Mouse (Mus musculus) MEL (cell line): ENCODE results near the gene Elk4. TPM values are rescaled to one million over a fixed set of nuclear protein-coding genes. Genes with fewer than 3 reads are reported as not detected.

ENCODE experiments used
- DNase-seq: peaks from one replicate; pipeline ENCODE4 v3.0.0; 2011; ENCODE audit warnings: low read depth, low spot score
- H3K27ac ChIP-seq: 2 replicates; pipeline ENCODE4 v1.5.1; 2012; ENCODE audit warnings: low read depth, mild to moderate bottlenecking, control low read depth, low read length, moderate library complexity; ENCODE audit not compliant: control insufficient read depth
- H3K27me3 ChIP-seq, 2 experiments: fragments of 150-350 bp in 1 of 2; sonication (generic) in 1 of 2; 2 replicates each; pipeline ENCODE4 v1.6.1; 2012; ENCODE audit warnings: low read length in 2 of 2, mild to moderate bottlenecking in 2 of 2, improper control_type of control experiment in 1 of 2, moderate library complexity in 1 of 2; ENCODE audit not compliant: insufficient read depth in 2 of 2, control insufficient read depth in 1 of 2
- H3K36me3 ChIP-seq, 2 experiments: 2 replicates each; pipeline ENCODE4 v1.6.1; 2012 to 2014; ENCODE audit warnings: low read length in 2 of 2, improper control_type of control experiment in 1 of 2, inconsistent platforms in 1 of 2, mild to moderate bottlenecking in 1 of 2; ENCODE audit not compliant: insufficient read depth in 2 of 2, control insufficient read depth in 1 of 2
- H3K4me1 ChIP-seq, 2 experiments: fragments of 150-350 bp in 1 of 2; sonication (generic) in 1 of 2; 2 replicates each; pipeline ENCODE4 v1.6.1; 2012; ENCODE audit warnings: low read length in 2 of 2, improper control_type of control experiment in 1 of 2, mild to moderate bottlenecking in 1 of 2; ENCODE audit not compliant: insufficient read depth in 2 of 2, control insufficient read depth in 1 of 2
- H3K4me3 ChIP-seq, 2 experiments: fragments of 150-350 bp in 1 of 2; sonication (generic) in 1 of 2; 2 replicates each; pipeline ENCODE4 v1.5.1; 2012; ENCODE audit warnings: low read depth in 2 of 2, low read length in 2 of 2, mild to moderate bottlenecking in 2 of 2, moderate library complexity in 2 of 2, control low read depth in 1 of 2, improper control_type of control experiment in 1 of 2; ENCODE audit not compliant: control insufficient read depth in 1 of 2, insufficient read depth in 1 of 2
- H3K79me2 ChIP-seq: 2 replicates; pipeline ENCODE4 v1.6.1; 2012; ENCODE audit warnings: mild to moderate bottlenecking, low read length, moderate library complexity; ENCODE audit not compliant: control insufficient read depth, poor library complexity, insufficient read depth
- H3K9ac ChIP-seq: 2 replicates; pipeline ENCODE4 v1.6.1; 2012; ENCODE audit warnings: low read depth, mild to moderate bottlenecking, control low read depth, low read length, moderate library complexity; ENCODE audit not compliant: control insufficient read depth, poor library complexity, severe bottlenecking
- H3K9me3 ChIP-seq: fragments of 150-350 bp; sonication (generic); replicated peaks from 2 replicates; pipeline ENCODE4 v1.6.1; 2012; ENCODE audit warnings: mild to moderate bottlenecking, low read length, improper control_type of control experiment, moderate library complexity; ENCODE audit not compliant: insufficient read depth
- CHD1 ChIP-seq: IDR thresholded peaks from 2 replicates; pipeline ENCODE4 v1.6.1; 2012; ENCODE audit warnings: low read depth, mild to moderate bottlenecking, inconsistent platforms, low read length, improper control_type of control experiment
- ETS1 ChIP-seq: IDR thresholded peaks from 2 replicates; pipeline ENCODE4 v1.6.1; 2012; ENCODE audit warnings: low read depth, mild to moderate bottlenecking, inconsistent platforms, low read length, improper control_type of control experiment, moderate library complexity
- JUND ChIP-seq: IDR thresholded peaks from 2 replicates; pipeline ENCODE4 v1.6.1; 2011; ENCODE audit warnings: low read depth, mild to moderate bottlenecking, improper control_type of control experiment, low read length
- MAFK ChIP-seq: IDR thresholded peaks from 2 replicates; pipeline ENCODE4 v1.6.1; 2011; ENCODE audit warnings: low read depth, mild to moderate bottlenecking, low read length, improper control_type of control experiment, borderline replicate concordance
- MAZ ChIP-seq: IDR thresholded peaks from 2 replicates; pipeline ENCODE4 v1.6.1; 2012; ENCODE audit warnings: low read depth, mild to moderate bottlenecking, inconsistent platforms, low read length, improper control_type of control experiment
- MYB ChIP-seq: IDR thresholded peaks from 2 replicates; pipeline ENCODE4 v1.6.1; 2011; ENCODE audit warnings: mild to moderate bottlenecking, low read depth, low read length, improper control_type of control experiment
- NELFE ChIP-seq: IDR thresholded peaks from 2 replicates; pipeline ENCODE4 v1.6.1; 2011; ENCODE audit warnings: low read depth, low read length, improper control_type of control experiment
- NRF1 ChIP-seq: IDR thresholded peaks from 2 replicates; pipeline ENCODE4 v1.6.1; 2014; ENCODE audit warnings: low read depth, mild to moderate bottlenecking, inconsistent platforms, low read length, improper control_type of control experiment, moderate library complexity; ENCODE audit not compliant: poor library complexity, insufficient read depth, severe bottlenecking
- POLR2A ChIP-seq, 2 experiments: IDR thresholded peaks; 2 replicates each; pipeline ENCODE4 v1.6.1; 2011 to 2012; ENCODE audit warnings: low read length in 2 of 2, mild to moderate bottlenecking in 2 of 2, control low read depth in 1 of 2, improper control_type of control experiment in 1 of 2, low read depth in 1 of 2, moderate library complexity in 1 of 2; ENCODE audit not compliant: control insufficient read depth in 1 of 2, insufficient read depth in 1 of 2, poor library complexity in 1 of 2
- RAD21 ChIP-seq: IDR thresholded peaks from 2 replicates; pipeline ENCODE4 v1.6.1; 2011; ENCODE audit warnings: mild to moderate bottlenecking, low read depth, low read length, improper control_type of control experiment
- SIN3A ChIP-seq: IDR thresholded peaks from 2 replicates; pipeline ENCODE4 v1.6.1; 2012; ENCODE audit warnings: low read length, improper control_type of control experiment, inconsistent platforms
- SMC3 ChIP-seq: IDR thresholded peaks from 2 replicates; pipeline ENCODE4 v1.6.1; 2011; ENCODE audit warnings: low read depth, low read length, improper control_type of control experiment
- TCF12 ChIP-seq: IDR thresholded peaks from 2 replicates; pipeline ENCODE4 v1.6.1; 2014; ENCODE audit warnings: low read depth, mild to moderate bottlenecking, inconsistent platforms, low read length, improper control_type of control experiment, moderate library complexity
- USF1 ChIP-seq: IDR thresholded peaks from 2 replicates; pipeline ENCODE4 v1.6.1; 2014; ENCODE audit warnings: low read depth, mild to moderate bottlenecking, inconsistent platforms, low read length, improper control_type of control experiment, moderate library complexity
- polyA plus RNA-seq, 2 experiments: library from polyadenylated mRNA; stranded (reverse) in 1 of 2; unstranded in 1 of 2; fragments of >175 nt in 1 of 2; fragments of >200 nt in 1 of 2; gene quantifications; 2 replicates each; pipeline versions ENCODE4 v1.2.1 to v1.2.4; 2012; ENCODE audit warnings: low replicate concordance in 2 of 2, low read depth in 1 of 2; ENCODE audit not compliant: insufficient read length in 2 of 2, insufficient read depth in 1 of 2, missing spikeins in 1 of 2
- total RNA-seq: library from RNA; depleted of rRNA; stranded (reverse); fragments of 300-350 nt; gene quantifications from 2 replicates; pipeline ENCODE4 v1.2.3, GENCODE M21; 2012

Gene Elk4
- total and polyA plus RNA-seq, 3 experiments = 19.4 to 191 (median 20.3) TPM

- TF ChIP-seq RAD21 (no peak), JUND (no peak), MAFK (no peak), CHD1 (no peak), TCF12 (no peak), MAZ (no peak), POLR2A (IDR thresholded peaks at IDR 0.05; ENCODE audit: control insufficient read depth in 1 of 2, insufficient read depth in 1 of 2, low read depth in 1 of 2, low read length in 2 of 2, poor library complexity in 1 of 2) (no peak; a peak in 1 of 4 replicates), USF1 (no peak), MYB (no peak), NELFE (no peak), NRF1 (no peak)
- no peak overlapping the region for H3K4me3 ChIP-seq
- peaks cover 23 to 29% of the 10 kb centered on the region in 2 experiments for H3K4me1 ChIP-seq
- no peak overlapping the region for H3K9ac ChIP-seq
- H3K27ac ChIP-seq = no peak overlapping the region
- DNase-seq = no peak
- peaks cover 86% of the 10 kb centered on the region for H3K79me2 ChIP-seq
- no peaks in the 10 kb centered on the region for H3K27me3 ChIP-seq
- no peaks in the 10 kb centered on the region for H3K9me3 ChIP-seq
- peaks cover 7 to 19% of the 10 kb centered on the region in 2 experiments for H3K36me3 ChIP-seq
Measured at GRCm38 (mm10) chr1:131970661-131971520, 36.5 kb upstream of the Elk4 start.

DNA sequence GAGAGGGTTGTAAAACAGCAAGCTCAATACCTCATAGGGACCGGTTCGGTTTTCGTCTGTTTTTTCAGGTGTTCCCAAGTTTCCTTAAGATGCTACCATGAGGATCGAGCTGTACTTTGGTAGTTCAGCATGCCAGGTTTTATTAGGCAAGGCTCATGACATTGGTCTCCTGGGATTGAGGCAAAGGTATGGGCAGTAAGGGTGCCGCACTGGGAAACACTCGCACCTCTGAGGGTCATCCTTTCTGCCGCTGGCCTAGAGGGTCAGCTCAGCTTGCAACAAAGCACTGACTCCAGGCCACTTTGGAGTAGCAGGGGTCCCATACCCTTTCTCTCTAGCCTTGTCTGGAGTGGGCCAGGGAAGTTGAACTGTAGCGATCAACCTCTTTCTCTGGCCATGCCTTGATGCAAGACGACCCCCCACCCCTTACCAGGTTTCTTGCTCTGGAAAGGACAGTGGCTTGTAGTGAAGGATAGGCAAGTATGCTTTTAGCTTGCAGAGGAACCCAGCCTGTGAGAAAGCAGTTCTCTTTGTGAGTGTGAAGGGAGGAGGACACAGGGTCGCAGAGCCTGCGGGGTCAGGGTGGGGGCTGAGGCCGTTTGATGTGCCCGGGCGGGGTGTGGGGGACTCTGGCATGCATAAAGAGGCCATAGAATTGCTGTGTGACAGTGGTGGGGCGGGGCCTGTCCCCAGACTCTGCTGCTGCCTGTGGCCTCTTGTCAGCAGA, 35.5 kb upstream of the Elk4 start:
- no peak for DNase-seq
- H3K36me3 ChIP-seq = peaks cover 10 to 15% of the 10 kb centered on the region in 2 experiments
- H3K27me3 ChIP-seq = no peaks in the 10 kb centered on the region
- H3K27ac ChIP-seq = no peak overlapping the region
- H3K4me1 ChIP-seq = peaks cover 17 to 19% of the 10 kb centered on the region in 2 experiments
- peaks cover 76% of the 10 kb centered on the region for H3K79me2 ChIP-seq
- no peak overlapping the region for H3K9ac ChIP-seq
- no peaks in the 10 kb centered on the region for H3K9me3 ChIP-seq
- TF ChIP-seq SIN3A (no peak), SMC3 (no peak), NRF1 (no peak), ETS1 (no peak)
- H3K4me3 ChIP-seq = no peak overlapping the region
